34 mouse cellular contexts compared by ENCODE assay signal in genomic region chr15:97515773-97516172, GRCm38 (mm10).
"Had no signal": no experiment of that assay in that cellular context is flagged by ENCODE, and none has a peak within 500 bp of the region (broad histone marks: within the 10 kb centered on the region; RNA-seq: fewer than 3 reads in every experiment).

No protein-coding gene starts in this region.

- DNase-seq: heart, postnatal 10 days; heart, postnatal 14 days; heart, postnatal 36 days; heart, postnatal 4 days; kidney, adult 11 months; kidney, adult 18-20 months; kidney, adult 2 months; kidney, adult 8-10 months; kidney, adult 9 months; kidney, postnatal 10 days; kidney, postnatal 14 days; kidney, postnatal 25 days; kidney, postnatal 36 days; kidney, postnatal 4 days; layer of hippocampus, adult 9-11 months; layer of hippocampus, postnatal 36 days had no signal

- H3K4me1 ChIP-seq: heart, embryonic 10.5 days; heart, embryonic 12.5 days; heart, embryonic 13.5 days; heart, embryonic 15.5 days; intestine, embryonic 15.5 days had no signal

- H3K4me3 ChIP-seq: heart, embryonic 10.5 days; heart, embryonic 12.5 days; heart, embryonic 13.5 days; heart, embryonic 15.5 days; hindbrain, embryonic 10.5 days; hindbrain, embryonic 12.5 days; hindbrain, embryonic 13.5 days; hindbrain, embryonic 15.5 days; intestine, embryonic 15.5 days; kidney, embryonic 15.5 days; layer of hippocampus, adult 2 months had no signal

- H3K27me3 ChIP-seq: heart, embryonic 12.5 days; heart, embryonic 13.5 days; heart, embryonic 15.5 days; hindbrain, embryonic 12.5 days; hindbrain, embryonic 13.5 days; hindbrain, embryonic 15.5 days; intestine, embryonic 15.5 days; kidney, embryonic 15.5 days had no signal

- H3K27ac ChIP-seq: heart, embryonic 10.5 days; heart, embryonic 13.5 days; heart, embryonic 15.5 days; hindbrain, embryonic 10.5 days; hindbrain, embryonic 12.5 days; hindbrain, embryonic 13.5 days; hindbrain, embryonic 14.5 days; hindbrain, embryonic 15.5 days; hindbrain, postnatal 0 days; intestine, embryonic 15.5 days; kidney, embryonic 15.5 days; kidney, postnatal 0 days; layer of hippocampus, adult 2 months had no signal

- H3K9ac ChIP-seq: heart, embryonic 12.5 days; heart, embryonic 13.5 days; heart, embryonic 15.5 days; hindbrain, embryonic 12.5 days; hindbrain, embryonic 13.5 days; hindbrain, embryonic 14.5 days; hindbrain, embryonic 15.5 days; intestine, embryonic 15.5 days; kidney, embryonic 15.5 days had no signal

- H3K9me3 ChIP-seq: heart, embryonic 10.5 days; heart, embryonic 15.5 days; hindbrain, embryonic 13.5 days; hindbrain, embryonic 15.5 days; intestine, embryonic 15.5 days; kidney, embryonic 15.5 days had no signal

- H3K4me2 ChIP-seq: heart, embryonic 11.5 days; heart, embryonic 12.5 days; heart, embryonic 13.5 days; heart, embryonic 15.5 days; hindbrain, embryonic 12.5 days; hindbrain, embryonic 13.5 days; hindbrain, embryonic 14.5 days; hindbrain, embryonic 15.5 days; intestine, embryonic 15.5 days; kidney, embryonic 15.5 days had no signal

- H3K36me3 ChIP-seq: heart, embryonic 10.5 days; heart, embryonic 12.5 days; heart, embryonic 13.5 days; heart, embryonic 15.5 days; hindbrain, embryonic 10.5 days; hindbrain, embryonic 12.5 days; hindbrain, embryonic 13.5 days; hindbrain, embryonic 15.5 days; intestine, embryonic 15.5 days; kidney, embryonic 15.5 days had no signal

- ATAC-seq: hindbrain, embryonic 16.5 days; hindbrain, postnatal 0 days; inflammation-experienced regulatory T-cells, adult 6 months; intestine, embryonic 15.5 days; intestine, postnatal 0 days had no signal
